Mouse (Mus musculus) C2C12 (cell line): ENCODE data around the gene Afg1l. TPM values are rescaled to one million over a fixed set of nuclear protein-coding genes. Genes with fewer than 3 reads are reported as not detected.

Experiments
- H3K27me3 ChIP-seq: one replicate; pipeline ENCODE4 v1.6.1; 2011; ENCODE audit not compliant: control insufficient read depth, insufficient read depth, insufficient read length
- H3K36me3 ChIP-seq: one replicate; pipeline ENCODE4 v1.6.1; 2011; ENCODE audit not compliant: control insufficient read depth, insufficient read depth
- H3K4me3 ChIP-seq: one replicate; pipeline ENCODE4 v1.5.1; 2011; ENCODE audit warnings: mild to moderate bottlenecking, control low read depth; ENCODE audit not compliant: poor library complexity, insufficient read depth, severe bottlenecking
- H3K79me2 ChIP-seq: one replicate; pipeline ENCODE4 v1.6.1; 2011; ENCODE audit not compliant: control insufficient read depth, insufficient read depth
- H3K79me3 ChIP-seq: one replicate; pipeline ENCODE4 v1.6.1; 2011; ENCODE audit warnings: low read depth, control low read depth
- H3ac ChIP-seq: one replicate; pipeline ENCODE3; 2011; ENCODE audit warnings: low read depth; ENCODE audit not compliant: control insufficient read depth, insufficient read length
- CEBPB ChIP-seq: IDR thresholded peaks from one replicate; pipeline ENCODE4 v1.6.1; 2011; ENCODE audit warnings: low read depth, mild to moderate bottlenecking, control low read depth, moderate library complexity
- CTCF ChIP-seq: IDR thresholded peaks from one replicate; pipeline ENCODE4 v1.5.1; 2011; ENCODE audit not compliant: control insufficient read depth, insufficient read depth, insufficient read length
- FOSL1 ChIP-seq: IDR thresholded peaks from one replicate; pipeline ENCODE4 v1.8.0; 2011; ENCODE audit warnings: mild to moderate bottlenecking, low read length; ENCODE audit not compliant: poor library complexity, insufficient read depth, severe bottlenecking
- MAX ChIP-seq: IDR thresholded peaks from one replicate; pipeline ENCODE4 v1.6.1; 2011; ENCODE audit warnings: mild to moderate bottlenecking, control low read depth
- MYOD1 ChIP-seq: IDR thresholded peaks from one replicate; pipeline ENCODE4 v1.6.1; 2011; ENCODE audit warnings: low read depth; ENCODE audit not compliant: control insufficient read depth, insufficient read length
- MYOG ChIP-seq: IDR thresholded peaks from one replicate; pipeline ENCODE4 v1.6.1; 2011; ENCODE audit not compliant: control insufficient read depth, insufficient read length; ENCODE audit errors: extremely low read depth
- USF1 ChIP-seq: IDR thresholded peaks from one replicate; pipeline ENCODE4 v1.6.1; 2011; ENCODE audit warnings: low read depth, mild to moderate bottlenecking, control low read depth, moderate library complexity
- polyA plus RNA-seq: library from polyadenylated mRNA; unstranded; fragments of >200 nt; fragmentation: generic; extraction: Trizol; gene quantifications from one replicate; pipeline ENCODE4 v1.2.1, GENCODE M21; 2012; ENCODE audit warnings: missing spikeins

Afg1l gene
- polyA plus RNA-seq, 1 experiment, result 4.7 TPM

DNA sequence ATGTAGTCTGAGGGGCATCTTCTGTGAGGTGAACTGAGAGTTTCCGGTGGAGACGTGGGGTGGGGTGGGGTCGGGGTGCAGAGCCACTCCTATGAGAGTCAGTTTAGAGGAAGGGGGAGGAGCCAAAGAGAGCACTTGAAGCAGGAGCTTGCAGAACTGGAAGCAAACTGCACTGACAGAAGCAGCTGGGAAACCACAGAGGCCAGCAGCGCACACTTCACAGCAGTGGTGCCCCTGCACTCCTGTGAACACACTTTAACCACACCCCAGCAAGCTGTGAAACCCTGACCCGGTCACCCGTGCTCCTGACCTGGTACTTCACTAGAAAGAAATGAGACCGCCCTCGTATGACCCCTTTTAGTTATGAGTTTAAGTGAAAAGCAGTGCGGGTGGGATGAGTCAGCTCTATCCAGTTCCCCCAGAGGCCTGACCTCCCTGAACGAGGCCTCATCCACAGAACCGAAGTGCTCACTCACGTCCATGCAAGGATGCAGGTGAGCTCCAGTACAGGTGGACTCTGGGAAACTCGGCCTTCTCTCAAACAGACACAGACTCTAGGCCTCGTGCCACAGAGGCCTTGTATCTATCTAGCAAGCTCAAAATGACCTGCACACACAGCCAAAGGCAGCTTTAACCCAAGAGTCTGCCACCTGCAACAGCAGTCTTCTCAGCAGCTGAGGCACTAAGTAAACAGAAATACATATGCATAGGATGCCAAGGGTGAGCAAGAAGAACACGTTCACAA, 208.9 kb downstream of the Afg1l start:
- Histone ChIP-seq H3ac (no peak overlapping the region), H3K36me3 (peaks cover 20% of the 10 kb centered on the region), H3K27me3 (no peaks in the 10 kb centered on the region), H3K79me2 (peaks cover 14% of the 10 kb centered on the region), H3K4me3 (no peak overlapping the region), H3K79me3 (peaks cover 2% of the 10 kb centered on the region)
- TF ChIP-seq MYOD1 (peak; percentile 24), CTCF (no peak), CEBPB (no peak)

DNA sequence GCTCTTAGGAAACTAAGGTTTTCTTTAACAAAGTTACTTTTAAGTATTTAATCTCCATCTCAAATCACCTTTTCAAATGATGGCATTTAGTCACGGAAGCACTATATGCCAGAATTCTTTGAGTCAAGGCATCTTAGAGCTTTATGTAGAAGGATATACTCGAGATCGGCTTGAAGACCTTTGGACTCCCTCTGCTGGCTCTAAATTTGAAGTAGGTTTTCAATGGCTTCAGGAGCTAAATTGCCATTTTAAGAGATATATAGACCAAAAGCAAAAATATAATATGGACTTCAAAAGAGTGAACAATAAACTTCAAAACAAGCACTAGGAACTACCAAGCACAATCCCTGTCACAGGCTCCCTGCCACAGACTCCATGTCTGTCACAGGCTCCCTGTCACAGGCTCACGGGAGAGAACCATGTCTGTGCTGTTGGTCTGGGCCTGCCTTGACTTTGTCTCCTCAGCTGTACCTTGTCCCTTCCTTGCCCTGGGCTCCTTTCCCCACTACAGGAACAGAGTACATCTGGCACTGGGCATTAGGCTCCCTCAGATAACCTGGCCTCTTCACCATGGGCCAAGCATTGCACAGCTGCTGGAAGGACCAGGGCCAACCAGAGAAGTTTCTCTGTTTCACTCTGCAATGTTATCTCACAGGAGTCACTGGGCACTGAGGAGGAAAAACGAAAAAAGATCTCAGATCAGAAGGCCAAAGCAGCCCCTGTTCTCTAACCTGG, 210.4 kb downstream of the Afg1l start:
- no peak for TF ChIP-seq MAX
- TF ChIP-seq USF1, result no peak
- no peak for TF ChIP-seq CTCF
- no peak for TF ChIP-seq MYOD1
- TF ChIP-seq MYOG, result no peak
- no peak for TF ChIP-seq CEBPB
- TF ChIP-seq FOSL1, result no peak
- H3K27me3 ChIP-seq, result no peaks in the 10 kb centered on the region
- no peak overlapping the region for H3K4me3 ChIP-seq
- peaks cover 14% of the 10 kb centered on the region for H3K79me2 ChIP-seq
- peaks cover 20% of the 10 kb centered on the region for H3K36me3 ChIP-seq
- peaks cover 2% of the 10 kb centered on the region for H3K79me3 ChIP-seq
- H3ac ChIP-seq, result no peak overlapping the region

DNA sequence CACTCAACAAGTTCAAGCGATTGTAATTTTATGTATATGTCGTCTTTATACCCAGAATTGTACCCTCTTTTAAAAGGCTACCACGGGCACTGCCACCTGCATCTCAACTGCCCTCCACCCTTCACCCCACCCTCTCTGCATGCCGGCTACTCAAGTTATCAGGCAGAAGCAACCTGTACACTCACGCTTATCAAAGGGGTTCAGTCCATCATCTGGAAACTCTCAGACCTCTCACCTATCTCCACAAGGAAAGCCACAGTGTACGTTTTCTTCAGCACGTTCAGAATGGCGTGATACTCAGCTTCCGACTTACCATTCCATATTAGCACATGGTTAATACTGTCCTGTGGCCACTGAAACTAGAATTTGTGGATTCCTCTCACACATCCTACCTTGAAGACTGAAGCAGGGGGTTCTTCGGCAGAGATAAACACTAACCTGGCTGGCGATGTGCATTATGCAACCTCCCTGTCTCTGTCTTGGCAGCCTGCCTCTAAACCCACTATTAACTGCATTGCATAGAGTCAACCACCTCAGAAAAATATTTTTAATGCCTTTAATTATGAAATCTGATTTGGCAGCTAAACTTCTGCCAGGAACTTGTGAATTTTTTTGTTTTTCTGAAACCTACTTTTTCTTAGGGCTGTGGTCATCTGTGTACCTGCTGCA, 213.2 kb downstream of the Afg1l start:
- no peak overlapping the region for H3ac ChIP-seq
- H3K4me3 ChIP-seq, result no peak overlapping the region
- H3K79me3 ChIP-seq, result peaks cover 2% of the 10 kb centered on the region
- H3K79me2 ChIP-seq, result no peaks in the 10 kb centered on the region
- no peaks in the 10 kb centered on the region for H3K27me3 ChIP-seq
- TF ChIP-seq USF1 (no peak), MYOG (no peak), CTCF (no peak), MAX (no peak), MYOD1 (no peak)
- H3K36me3 ChIP-seq, result peaks cover 15% of the 10 kb centered on the region

DNA sequence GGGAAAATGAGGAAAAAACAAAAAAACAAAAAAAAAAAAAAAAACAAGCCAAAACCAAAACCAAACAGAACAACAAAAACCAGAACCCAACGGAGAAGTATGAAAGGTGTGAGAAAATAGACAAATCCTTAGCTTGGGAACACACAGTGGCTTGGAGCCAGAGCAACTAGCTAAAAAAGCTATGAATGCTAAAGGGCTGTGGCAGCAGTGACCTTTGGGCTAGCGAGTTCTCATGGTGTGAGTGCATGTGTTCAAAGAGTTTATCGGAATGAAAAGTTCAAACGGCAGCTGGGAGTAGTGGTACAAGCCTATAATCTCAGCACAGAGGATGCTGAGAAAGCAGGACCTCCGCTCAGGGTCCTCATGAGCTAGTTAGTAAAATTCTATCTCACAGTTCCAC, 214.2 kb downstream of the Afg1l start:
- Histone ChIP-seq H3K79me2 (peaks cover 9% of the 10 kb centered on the region), H3K4me3 (no peak overlapping the region), H3K27me3 (no peaks in the 10 kb centered on the region), H3K36me3 (peaks cover 15% of the 10 kb centered on the region), H3ac (no peak overlapping the region), H3K79me3 (peaks cover 4% of the 10 kb centered on the region)
- TF ChIP-seq CEBPB (no peak), MYOD1 (no peak), USF1 (no peak), FOSL1 (no peak), CTCF (no peak), MYOG (no peak), MAX (no peak)

DNA sequence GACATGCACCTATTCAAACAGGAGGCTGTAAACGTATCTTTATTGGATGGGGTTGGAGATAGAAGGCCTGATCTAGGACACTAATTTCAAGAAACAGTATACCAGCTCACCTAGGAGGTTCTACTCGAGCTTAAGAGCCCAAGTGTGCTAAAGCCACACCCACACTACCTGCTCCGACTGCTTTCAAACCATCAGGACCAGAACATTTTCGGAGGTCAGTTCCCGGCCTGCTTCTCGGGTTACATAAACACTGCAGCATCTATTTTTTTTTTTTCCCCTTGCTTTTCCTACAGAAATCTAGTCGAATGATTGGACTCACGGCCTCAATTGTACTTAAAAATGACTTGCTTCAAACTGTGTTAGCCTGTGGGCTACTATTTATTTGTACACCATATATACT, 214.7 kb downstream of the Afg1l start:
- Histone ChIP-seq H3K4me3 (no peak overlapping the region), H3K79me2 (peaks cover 9% of the 10 kb centered on the region), H3K79me3 (peaks cover 4% of the 10 kb centered on the region), H3ac (no peak overlapping the region), H3K27me3 (no peaks in the 10 kb centered on the region), H3K36me3 (peaks cover 15% of the 10 kb centered on the region)
- TF ChIP-seq USF1, result no peak
- no peak for TF ChIP-seq FOSL1
- no peak for TF ChIP-seq CTCF
- no peak for TF ChIP-seq MAX
- no peak for TF ChIP-seq MYOD1
- no peak for TF ChIP-seq CEBPB
- TF ChIP-seq MYOG, result no peak

Other genes starting within 250 kb of the Afg1l start
- gene Foxo3, start 201.8 kb downstream of the Afg1l start, polyA plus RNA-seq, result 4.8 TPM
- gene Snx3, start 23.5 kb upstream of the Afg1l start, polyA plus RNA-seq, result 174 TPM
- gene Nr2e1, start 105.1 kb upstream of the Afg1l start, polyA plus RNA-seq, result not detected
- gene Ostm1, start 105.3 kb upstream of the Afg1l start, polyA plus RNA-seq, result 7.7 TPM